Mouse (Mus musculus): ENCODE data around the gene Rnf152. TPM values are rescaled to one million over a fixed set of nuclear protein-coding genes. Genes with fewer than 3 reads are reported as not detected.

Rnf152 gene
- polyA plus RNA-seq, 1 experiment, result 2.8 TPM

- 62% methylated on average over 3 of the region's 3 CpGs for WGBS
- Histone ChIP-seq H3K36me3 (ENCODE audit: control insufficient read depth, insufficient read depth, low read length) (no peaks in the 10 kb centered on the region), H3K27me3 (ENCODE audit: control insufficient read depth, insufficient read depth, low read length) (no peaks in the 10 kb centered on the region), H3K4me1 (ENCODE audit: control insufficient read depth, insufficient read depth, insufficient read length, low read length) (no peaks in the 10 kb centered on the region), H3K4me3 (ENCODE audit: low read depth, low read length) (no peak overlapping the region), H3K27ac (ENCODE audit: insufficient read depth, low read depth, low read length) (no peak overlapping the region)
- no peak for TF ChIP-seq CTCF (IDR thresholded peaks at IDR 0.05; ENCODE audit: extremely low read depth, insufficient read length, insufficient replicate concordance, low read depth, low read length)
These were observed 99.3 kb downstream of the Rnf152 start for GRCm38 (mm10) chr1:105257199-105257598.

GRCm38 (mm10) chr1:105249190-105249589, 107.3 kb downstream of the Rnf152 start:
- Histone ChIP-seq H3K27ac (ENCODE audit: insufficient read depth, low read depth, low read length) (no peak overlapping the region), H3K4me3 (ENCODE audit: low read depth, low read length) (no peak overlapping the region), H3K36me3 (ENCODE audit: control insufficient read depth, insufficient read depth, low read length) (no peaks in the 10 kb centered on the region), H3K4me1 (ENCODE audit: control insufficient read depth, insufficient read depth, insufficient read length, low read length) (no peaks in the 10 kb centered on the region), H3K27me3 (ENCODE audit: control insufficient read depth, insufficient read depth, low read length) (no peaks in the 10 kb centered on the region)
- WGBS, result 87% methylated on average over 3 of the region's 3 CpGs
- TF ChIP-seq POLR2A (IDR thresholded peaks at IDR 0.05; ENCODE audit: low read depth, low read length), result no peak
- TF ChIP-seq CTCF (IDR thresholded peaks at IDR 0.05; ENCODE audit: extremely low read depth, insufficient read length, insufficient replicate concordance, low read depth, low read length), result no peak

GRCm38 (mm10) chr1:105246651-105247050, 109.9 kb downstream of the Rnf152 start:
- no peak for TF ChIP-seq CTCF (IDR thresholded peaks at IDR 0.05; ENCODE audit: extremely low read depth, insufficient read length, insufficient replicate concordance, low read depth, low read length)
- TF ChIP-seq POLR2A (IDR thresholded peaks at IDR 0.05; ENCODE audit: low read depth, low read length), result no peak
- no peak overlapping the region for H3K27ac ChIP-seq (ENCODE audit: insufficient read depth, low read depth, low read length)
- H3K27me3 ChIP-seq (ENCODE audit: control insufficient read depth, insufficient read depth, low read length), result no peaks in the 10 kb centered on the region
- H3K4me1 ChIP-seq (ENCODE audit: control insufficient read depth, insufficient read depth, insufficient read length, low read length), result no peaks in the 10 kb centered on the region
- no peak overlapping the region for H3K4me3 ChIP-seq (ENCODE audit: low read depth, low read length)
- no peaks in the 10 kb centered on the region for H3K36me3 ChIP-seq (ENCODE audit: control insufficient read depth, insufficient read depth, low read length)
- WGBS, result 89% methylated on average over 2 of the region's 2 CpGs

- 88% methylated on average over 3 of the region's 3 CpGs for WGBS
- no peaks in the 10 kb centered on the region for H3K4me1 ChIP-seq (ENCODE audit: control insufficient read depth, insufficient read depth, insufficient read length, low read length)
- no peaks in the 10 kb centered on the region for H3K27me3 ChIP-seq (ENCODE audit: control insufficient read depth, insufficient read depth, low read length)
- H3K27ac ChIP-seq (ENCODE audit: insufficient read depth, low read depth, low read length), result no peak overlapping the region
- no peaks in the 10 kb centered on the region for H3K36me3 ChIP-seq (ENCODE audit: control insufficient read depth, insufficient read depth, low read length)
- no peak overlapping the region for H3K4me3 ChIP-seq (ENCODE audit: low read depth, low read length)
- no peak for TF ChIP-seq POLR2A (IDR thresholded peaks at IDR 0.05; ENCODE audit: low read depth, low read length)
- no peak for TF ChIP-seq CTCF (IDR thresholded peaks at IDR 0.05; ENCODE audit: extremely low read depth, insufficient read length, insufficient replicate concordance, low read depth, low read length)
These were observed 110.4 kb downstream of the Rnf152 start for GRCm38 (mm10) chr1:105246075-105246574.

GRCm38 (mm10) chr1:105243359-105244142, 113.0 kb downstream of the Rnf152 start:
- H3K27me3 ChIP-seq (ENCODE audit: control insufficient read depth, insufficient read depth, low read length), result no peaks in the 10 kb centered on the region
- no peaks in the 10 kb centered on the region for H3K4me1 ChIP-seq (ENCODE audit: control insufficient read depth, insufficient read depth, insufficient read length, low read length)
- 25% methylated on average over 6 of the region's 6 CpGs for WGBS
- H3K27ac ChIP-seq (ENCODE audit: insufficient read depth, low read depth, low read length), result no peak overlapping the region
- TF ChIP-seq CTCF (IDR thresholded peaks at IDR 0.05; ENCODE audit: extremely low read depth, insufficient read length, insufficient replicate concordance, low read depth, low read length) (no peak), POLR2A (IDR thresholded peaks at IDR 0.05; ENCODE audit: low read depth, low read length) (no peak)
- no peaks in the 10 kb centered on the region for H3K36me3 ChIP-seq (ENCODE audit: control insufficient read depth, insufficient read depth, low read length)
- H3K4me3 ChIP-seq (ENCODE audit: low read depth, low read length), result no peak overlapping the region

GRCm38 (mm10) chr1:105240185-105240584, 116.3 kb downstream of the Rnf152 start:
- H3K4me1 ChIP-seq (ENCODE audit: control insufficient read depth, insufficient read depth, insufficient read length, low read length), result no peaks in the 10 kb centered on the region
- H3K4me3 ChIP-seq (ENCODE audit: low read depth, low read length), result no peak overlapping the region
- no peak for TF ChIP-seq CTCF (IDR thresholded peaks at IDR 0.05; ENCODE audit: extremely low read depth, insufficient read length, insufficient replicate concordance, low read depth, low read length)
- no peak for TF ChIP-seq POLR2A (IDR thresholded peaks at IDR 0.05; ENCODE audit: low read depth, low read length)
- H3K27me3 ChIP-seq (ENCODE audit: control insufficient read depth, insufficient read depth, low read length), result no peaks in the 10 kb centered on the region
- no peaks in the 10 kb centered on the region for H3K36me3 ChIP-seq (ENCODE audit: control insufficient read depth, insufficient read depth, low read length)
- H3K27ac ChIP-seq (ENCODE audit: insufficient read depth, low read depth, low read length), result no peak overlapping the region
